ENCODE assay signal across 8 mouse cellular contexts in the genomic region with DNA sequence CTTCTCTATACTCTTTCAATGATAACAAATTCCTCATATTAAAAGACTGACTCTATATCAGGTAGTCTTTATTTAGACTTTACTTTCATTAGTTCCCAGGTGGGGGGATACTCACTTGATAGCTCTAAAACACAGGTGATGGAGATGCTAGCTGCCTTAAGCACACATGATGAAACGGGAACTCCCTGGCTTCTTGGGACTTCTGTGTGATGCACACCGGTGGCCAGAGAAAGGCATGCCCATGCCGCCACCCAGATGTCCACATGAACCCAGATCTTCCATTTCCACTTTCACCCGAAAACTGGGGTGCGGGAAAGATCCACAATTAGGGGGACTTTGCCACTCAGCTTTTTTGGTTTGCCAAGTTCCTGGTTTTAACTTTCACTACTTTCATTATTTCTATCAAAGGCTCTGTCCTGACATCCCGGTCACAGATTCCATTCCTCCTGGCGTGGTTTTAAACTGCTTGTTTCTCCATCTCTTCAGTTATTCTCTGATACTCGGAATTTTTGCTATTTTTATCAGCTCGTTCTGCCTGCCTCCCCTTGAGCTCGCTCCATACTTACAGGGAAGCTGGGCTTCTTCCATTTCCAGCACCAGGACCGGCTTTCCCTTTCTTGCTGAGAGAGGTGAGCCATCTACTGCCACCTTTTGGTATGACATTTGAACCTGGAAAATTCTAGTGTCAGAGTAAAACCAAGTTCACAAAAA. TPM values are rescaled to one million over a fixed set of nuclear protein-coding genes. Genes with fewer than 3 reads are reported as not detected.
A peak's percentile ranks its signal among the peaks of the same experiment; 100 is the strongest.
DNase-seq lines count a peak whose midpoint lies in the region; ATAC-seq lines count a peak whose summit lies in the region.

No protein-coding gene starts in this region.

- H3K4me1 ChIP-seq in intestine, embryonic 14.5 days (replicated peaks; ENCODE audit: control insufficient read depth, insufficient read depth, low read length) = no peaks in the 10 kb centered on the region; the same call in 1 of the 2 replicates

- H3K27ac ChIP-seq in intestine, embryonic 14.5 days (ENCODE audit: low read depth) = no peak overlapping the region

- peak overlapping the region; percentile 39; the same call in 1 of the 2 replicates for H3K9ac ChIP-seq in intestine, embryonic 14.5 days (ENCODE audit: low read length)

- intact Hi-C loops in left cerebral cortex, postnatal 10 days (cut with DNase I) = loop anchor here (5.0 kb wide), 1 partner anchor 196 kb away; no protein-coding TSS in a partner anchor

- peak; percentile 7 to 16 for DNase-seq in urinary bladder, adult 18-20 months (ENCODE audit: low spot score in 2 of 2)
- no peak for DNase-seq in urinary bladder, postnatal 4 days (ENCODE audit: low spot score in 2 of 2)
- DNase-seq in cerebellum, postnatal 10 days = peak; percentile 79 to 82
- DNase-seq in frontal cortex, adult 2 months (ENCODE audit: extremely low spot score in 1 of 2, low spot score in 1 of 2) = peak; percentile 10 to 84
- peak; percentile 67 for DNase-seq in intestine, embryonic 14.5 days (ENCODE audit: low spot score)
- peak; percentile 54 to 59 for DNase-seq in left cerebral cortex, postnatal 10 days (ENCODE audit: extremely low spot score in 1 of 2, low spot score in 2 of 2)
- DNase-seq in right cerebral cortex, postnatal 4 days = peak; percentile 36

- H3K4me3 ChIP-seq in intestine, embryonic 14.5 days (ENCODE audit: low read depth, low read length) = peak overlapping the region; percentile 29

- no peaks in the 10 kb centered on the region for H3K9me3 ChIP-seq in intestine, embryonic 14.5 days (ENCODE audit: control insufficient read depth, low read length)

- H3K27me3 ChIP-seq in intestine, embryonic 14.5 days (replicated peaks; ENCODE audit: control insufficient read depth, insufficient read depth, low read length) = no peaks in the 10 kb centered on the region

- WGBS in intestine, embryonic 14.5 days = 30% methylated on average over 11 of the region's 11 CpGs

- ATAC-seq in intestine, embryonic 14.5 days (replicated peaks; ENCODE audit: low FRiP score, low TSS enrichment, low read depth) = no peak
- peak; percentile 63 for ATAC-seq in megakaryocyte progenitor cell, adult 5-6 weeks (replicated peaks; ENCODE audit: poor library complexity)

- no peaks in the 10 kb centered on the region for H3K36me3 ChIP-seq in intestine, embryonic 14.5 days (ENCODE audit: control insufficient read depth, insufficient read depth, low read length)

- H3K4me2 ChIP-seq in intestine, embryonic 14.5 days (ENCODE audit: low read length) = peak overlapping the region; percentile 50

RNA-seq across cellular contexts. Expression of a gene that starts 27.9 kb away (rescaled TPM):
- 0.24 and 0.48 TPM in 2 replicates for polyA plus RNA-seq in frontal cortex, adult 2 months (2012; rRNA removed)
- 6.5 and 6.6 TPM in 2 replicates for polyA plus RNA-seq in intestine, embryonic 14.5 days (2014; fragmentation: Nextera tagmentation; extraction: Ambion mirVana)
- total RNA-seq in left cerebral cortex, postnatal 10 days (2021) = under 1 TPM; 0.61 to 0.99 TPM
- total RNA-seq in megakaryocyte progenitor cell, adult 5-6 weeks (2015) = 681 and 848 TPM in 2 replicates
- 484 and 588 TPM in 2 replicates for total RNA-seq in megakaryocyte progenitor cell, adult 5-6 weeks (2017)

Comparison
In these comparisons a context has a peak if more than half of its experiments do, and no peak if none do; other contexts are left out.
1. DNase-seq: peak in urinary bladder, adult 18-20 months (2 of 2), cerebellum, postnatal 10 days (2 of 2), frontal cortex, adult 2 months (2 of 2), intestine, embryonic 14.5 days (single experiment), left cerebral cortex, postnatal 10 days (2 of 2) and right cerebral cortex, postnatal 4 days (single experiment); none in urinary bladder, postnatal 4 days (0 of 2).
2. RNA of a gene that starts 27.9 kb away (total RNA-seq): 484 to 848 TPM in megakaryocyte progenitor cell, adult 5-6 weeks; 0.61 to 0.99 TPM in left cerebral cortex, postnatal 10 days; every median in the first group is over 100 times any median in the second.